Mouse (Mus musculus) urinary bladder, adult 2 months (tissue): ENCODE data around the gene Pim3. TPM values are rescaled to one million over a fixed set of nuclear protein-coding genes. Genes with fewer than 3 reads are reported as not detected.

Experiments used
- polyA plus RNA-seq: library from polyadenylated mRNA; depleted of rRNA; stranded (reverse); fragments of >200 nt; gene quantifications from 2 replicates; pipeline ENCODE4 v1.2.3, GENCODE M21; 2012; rRNA removed

Gene Pim3
- polyA plus RNA-seq, 1 experiment, result 11.7 TPM

Other genes with a start within 250 kb of the Pim3 start
- gene Brd1, start 128.0 kb upstream of the Pim3 start, polyA plus RNA-seq, result 13.7 and 21.7 TPM in 2 replicates
- gene Zbed4, start 110.5 kb upstream of the Pim3 start, polyA plus RNA-seq, result 3.2 and 4.1 TPM in 2 replicates
- 16.3 TPM in 2 replicates for gene Alg12, start 42.9 kb upstream of the Pim3 start, polyA plus RNA-seq
- 31.0 and 36.2 TPM in 2 replicates for gene Creld2, start 42.5 kb upstream of the Pim3 start, polyA plus RNA-seq
- not detected in 2 replicates for gene Ttll8, start 92.2 kb downstream of the Pim3 start, polyA plus RNA-seq
- gene Mlc1, start 116.8 kb downstream of the Pim3 start, polyA plus RNA-seq, result 0.01 TPM in 1 of 2 replicates, not detected in the other
- gene Mov10l1, start 120.7 kb downstream of the Pim3 start, polyA plus RNA-seq, result 0.03 TPM in 1 of 2 replicates, not detected in the other
- gene Panx2, start 197.5 kb downstream of the Pim3 start, polyA plus RNA-seq, result 0.67 and 0.78 TPM in 2 replicates
- 33.3 and 36.9 TPM in 2 replicates for gene Trabd, start 212.9 kb downstream of the Pim3 start, polyA plus RNA-seq
- 25.0 and 27.2 TPM in 2 replicates for gene Selenoo, start 226.9 kb downstream of the Pim3 start, polyA plus RNA-seq